Mouse (Mus musculus) ES-Bruce4 (cell line): ENCODE data around the gene Atg7. TPM values are rescaled to one million over a fixed set of nuclear protein-coding genes. Genes with fewer than 3 reads are reported as not detected.

Source experiments
- H3K27ac ChIP-seq: 2 replicates; pipeline ENCODE4 v1.5.1; 2012; ENCODE audit warnings: low read length, inconsistent platforms; ENCODE audit not compliant: insufficient read depth
- H3K27me3 ChIP-seq: 2 replicates; pipeline ENCODE4 v1.6.1; 2012; ENCODE audit warnings: mild to moderate bottlenecking, low read length, inconsistent platforms; ENCODE audit not compliant: control insufficient read depth, poor library complexity, insufficient read depth, severe bottlenecking
- H3K36me3 ChIP-seq: 2 replicates; pipeline ENCODE4 v1.6.1; 2012; ENCODE audit warnings: inconsistent platforms, mild to moderate bottlenecking, low read length, moderate library complexity; ENCODE audit not compliant: control insufficient read depth, poor library complexity, insufficient read depth, severe bottlenecking
- H3K4me1 ChIP-seq: one replicate; pipeline ENCODE4 v1.8.1; 2011; ENCODE audit warnings: low read length; ENCODE audit not compliant: control insufficient read depth, insufficient read depth
- H3K4me3 ChIP-seq: 2 replicates; pipeline ENCODE4 v1.5.1; 2011; ENCODE audit warnings: low read depth, mild to moderate bottlenecking, low read length
- H3K9ac ChIP-seq: 2 replicates; pipeline ENCODE4 v1.6.1; 2012; ENCODE audit warnings: low read depth, mild to moderate bottlenecking, inconsistent platforms; ENCODE audit not compliant: poor library complexity, severe bottlenecking
- H3K9me3 ChIP-seq: replicated peaks from 2 replicates; pipeline ENCODE4 v1.6.1; 2012; ENCODE audit warnings: mild to moderate bottlenecking, low read length, inconsistent platforms; ENCODE audit not compliant: control insufficient read depth, poor library complexity, insufficient read depth, severe bottlenecking
- CTCF ChIP-seq: IDR thresholded peaks from one replicate; pipeline ENCODE4 v1.8.1; 2011; ENCODE audit warnings: low read depth, low read length
- EP300 ChIP-seq: IDR thresholded peaks from 2 replicates; pipeline ENCODE4 v1.6.1; 2011; ENCODE audit warnings: low read depth, low read length; ENCODE audit not compliant: insufficient read depth
- POLR2A ChIP-seq: IDR thresholded peaks from one replicate; pipeline ENCODE4 v1.8.1; 2011; ENCODE audit warnings: low read length; ENCODE audit not compliant: insufficient read depth
- polyA plus RNA-seq: library from polyadenylated mRNA; stranded (reverse); fragments of >200 nt; gene quantifications from 2 replicates; pipeline ENCODE4 v1.2.4, GENCODE M21; 2011; ENCODE audit warnings: low read depth; ENCODE audit not compliant: missing spikeins, insufficient read depth, insufficient read length

Gene Atg7
- polyA plus RNA-seq, 1 experiment = 18.0 TPM

GRCm38 (mm10) chr6:114758795-114759194 lies 115.9 kb downstream of the Atg7 start:
- Histone ChIP-seq H3K27ac (no peak overlapping the region), H3K36me3 (no peaks in the 10 kb centered on the region), H3K4me1 (no peaks in the 10 kb centered on the region), H3K9me3 (no peaks in the 10 kb centered on the region), H3K27me3 (no peaks in the 10 kb centered on the region), H3K9ac (no peak overlapping the region), H3K4me3 (no peak overlapping the region)
- no peak for TF ChIP-seq CTCF
- TF ChIP-seq POLR2A = no peak
- no peak for TF ChIP-seq EP300

DNA sequence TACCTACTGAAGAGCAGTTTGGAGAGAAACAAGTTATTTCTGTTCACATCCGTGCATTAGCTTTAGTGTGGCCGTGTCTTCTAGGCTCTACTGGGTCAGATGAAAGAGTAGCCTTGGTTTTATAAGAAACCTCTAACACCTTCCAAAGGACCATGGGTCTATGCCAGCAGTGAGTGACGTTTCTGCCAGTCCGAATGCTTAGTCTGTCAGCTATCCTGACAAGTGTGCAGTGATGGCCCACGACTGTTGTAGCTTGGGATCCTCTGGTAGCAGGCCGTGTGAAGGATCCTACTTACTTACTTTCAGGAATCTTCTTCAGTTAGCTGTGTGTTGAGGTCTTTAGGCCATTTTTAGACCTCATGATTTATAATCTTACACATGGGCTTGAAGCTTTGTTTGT lies 123.4 kb downstream of the Atg7 start:
- no peaks in the 10 kb centered on the region for H3K36me3 ChIP-seq
- no peaks in the 10 kb centered on the region for H3K27me3 ChIP-seq
- H3K27ac ChIP-seq = no peak overlapping the region
- H3K9ac ChIP-seq = no peak overlapping the region
- no peaks in the 10 kb centered on the region for H3K4me1 ChIP-seq
- TF ChIP-seq POLR2A (no peak), EP300 (no peak)
- no peak overlapping the region for H3K4me3 ChIP-seq
- H3K9me3 ChIP-seq = no peaks in the 10 kb centered on the region

DNA sequence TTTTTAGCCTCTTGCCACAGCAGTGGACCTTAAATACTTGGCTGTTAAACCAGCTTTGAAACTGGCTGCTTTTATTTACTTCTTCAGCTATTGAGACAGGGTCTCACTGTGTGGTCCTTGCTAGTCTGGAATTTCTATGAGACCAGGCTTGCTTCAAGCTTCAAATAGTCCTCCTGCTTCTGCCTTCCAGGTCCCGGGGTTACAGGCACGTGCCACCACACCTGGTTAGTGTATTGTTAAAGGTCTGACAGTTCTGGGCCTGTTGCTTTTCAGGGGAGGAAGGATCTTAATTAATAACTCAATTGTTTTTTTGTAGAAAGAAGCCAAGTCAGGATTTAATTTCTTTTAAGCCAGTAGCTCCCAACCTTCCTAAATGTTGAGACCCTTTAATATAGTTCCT lies 124.8 kb downstream of the Atg7 start:
- TF ChIP-seq EP300 = no peak
- no peak for TF ChIP-seq POLR2A
- TF ChIP-seq CTCF = no peak
- Histone ChIP-seq H3K27me3 (no peaks in the 10 kb centered on the region), H3K36me3 (no peaks in the 10 kb centered on the region), H3K9me3 (no peaks in the 10 kb centered on the region), H3K4me3 (no peak overlapping the region), H3K4me1 (no peaks in the 10 kb centered on the region), H3K9ac (no peak overlapping the region), H3K27ac (no peak overlapping the region)

DNA sequence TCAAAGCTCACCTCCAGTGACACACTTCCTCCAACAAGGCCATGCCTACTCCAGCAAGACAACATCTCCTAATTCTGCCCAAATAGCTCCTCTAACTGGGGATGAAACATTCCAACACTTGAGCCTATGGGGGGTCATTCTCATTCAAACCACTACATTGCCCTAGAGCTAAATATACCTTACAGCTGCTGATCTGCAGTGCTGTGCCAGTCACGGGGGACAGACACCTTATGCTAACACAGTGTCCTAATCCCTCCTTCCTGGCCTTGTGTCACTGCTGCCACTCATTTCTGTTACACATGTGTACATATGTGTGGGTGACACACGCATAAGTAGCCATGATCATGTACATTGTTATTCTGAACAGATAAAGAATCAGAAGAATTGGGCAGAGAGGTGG lies 127.4 kb downstream of the Atg7 start:
- Histone ChIP-seq H3K4me3 (no peak overlapping the region), H3K9ac (no peak overlapping the region), H3K4me1 (no peaks in the 10 kb centered on the region), H3K27me3 (no peaks in the 10 kb centered on the region), H3K27ac (no peak overlapping the region), H3K9me3 (no peaks in the 10 kb centered on the region), H3K36me3 (no peaks in the 10 kb centered on the region)
- TF ChIP-seq EP300 (no peak), POLR2A (no peak), CTCF (no peak)

DNA sequence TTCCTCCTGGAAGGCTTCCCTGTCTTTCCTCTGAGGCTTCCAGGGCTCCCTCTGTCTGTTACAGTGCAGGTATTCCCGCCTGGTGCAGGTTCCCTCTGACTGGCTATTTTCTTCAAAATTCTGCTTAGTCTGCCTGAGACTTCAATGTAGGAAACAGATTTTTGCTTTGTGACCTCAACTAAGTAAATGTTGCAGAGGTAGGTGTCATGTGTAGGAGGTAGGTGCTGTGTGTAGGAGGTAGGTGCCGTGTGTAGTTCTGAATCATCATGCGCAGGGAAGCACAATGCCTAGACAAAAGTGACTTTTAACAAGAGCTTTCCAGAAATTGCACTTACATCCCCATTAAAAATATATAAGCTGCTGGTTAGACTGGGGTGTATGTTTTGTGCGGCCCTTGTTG lies 128.6 kb downstream of the Atg7 start:
- H3K9me3 ChIP-seq = no peaks in the 10 kb centered on the region
- no peaks in the 10 kb centered on the region for H3K36me3 ChIP-seq
- H3K4me1 ChIP-seq = no peaks in the 10 kb centered on the region
- H3K27ac ChIP-seq = no peak overlapping the region
- no peak for TF ChIP-seq CTCF
- no peak for TF ChIP-seq EP300
- no peak for TF ChIP-seq POLR2A
- H3K9ac ChIP-seq = no peak overlapping the region
- H3K27me3 ChIP-seq = no peaks in the 10 kb centered on the region
- H3K4me3 ChIP-seq = no peak overlapping the region

DNA sequence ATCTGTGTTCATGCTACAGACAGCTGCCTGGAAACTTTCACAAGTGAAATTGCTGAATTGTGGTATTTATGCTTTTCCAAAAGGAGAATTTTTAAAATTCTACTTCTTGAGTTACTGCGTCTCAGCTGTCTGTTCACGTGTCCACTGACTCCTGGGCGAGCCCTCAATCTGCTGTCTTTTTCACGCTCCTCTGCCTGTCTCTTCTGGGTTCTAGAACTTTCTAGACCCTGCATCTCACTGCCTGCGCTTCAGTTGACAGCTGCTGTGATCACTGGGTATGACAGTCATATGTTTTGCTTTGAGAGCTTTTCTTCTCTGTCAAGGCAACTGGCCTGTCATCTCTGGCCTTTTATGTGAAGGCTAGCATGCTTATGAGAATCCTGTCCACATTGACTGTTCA lies 132.3 kb downstream of the Atg7 start:
- TF ChIP-seq EP300 = no peak
- Histone ChIP-seq H3K4me1 (no peaks in the 10 kb centered on the region), H3K36me3 (no peaks in the 10 kb centered on the region), H3K27ac (no peak overlapping the region), H3K9ac (no peak overlapping the region), H3K27me3 (no peaks in the 10 kb centered on the region), H3K4me3 (no peak overlapping the region), H3K9me3 (no peaks in the 10 kb centered on the region)

DNA sequence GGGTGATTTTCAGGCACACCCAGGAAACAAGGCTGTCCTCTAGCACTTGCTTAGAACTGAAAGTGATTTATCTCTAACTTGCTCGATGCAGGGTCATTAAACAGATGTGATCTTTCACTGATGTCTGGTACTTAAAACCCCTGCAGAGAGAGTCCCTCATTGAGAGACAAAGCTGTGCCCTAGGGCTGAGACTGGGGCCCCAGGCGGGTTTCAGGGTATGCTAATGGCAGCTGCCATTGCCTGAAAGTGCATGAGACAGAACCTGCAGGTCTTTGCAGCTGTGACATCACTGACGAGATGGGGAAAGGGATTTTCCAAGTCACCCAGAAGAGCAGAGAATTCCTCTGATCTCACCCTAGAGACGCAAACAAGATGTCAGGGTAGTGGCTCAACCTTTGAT lies 135.0 kb downstream of the Atg7 start:
- Histone ChIP-seq H3K9me3 (no peaks in the 10 kb centered on the region), H3K27me3 (no peaks in the 10 kb centered on the region), H3K4me1 (no peaks in the 10 kb centered on the region), H3K4me3 (no peak overlapping the region), H3K36me3 (no peaks in the 10 kb centered on the region), H3K27ac (no peak overlapping the region), H3K9ac (no peak overlapping the region)
- TF ChIP-seq CTCF (no peak), POLR2A (no peak), EP300 (no peak)
